15 mouse cellular contexts compared by ENCODE assay signal in the genomic region with DNA sequence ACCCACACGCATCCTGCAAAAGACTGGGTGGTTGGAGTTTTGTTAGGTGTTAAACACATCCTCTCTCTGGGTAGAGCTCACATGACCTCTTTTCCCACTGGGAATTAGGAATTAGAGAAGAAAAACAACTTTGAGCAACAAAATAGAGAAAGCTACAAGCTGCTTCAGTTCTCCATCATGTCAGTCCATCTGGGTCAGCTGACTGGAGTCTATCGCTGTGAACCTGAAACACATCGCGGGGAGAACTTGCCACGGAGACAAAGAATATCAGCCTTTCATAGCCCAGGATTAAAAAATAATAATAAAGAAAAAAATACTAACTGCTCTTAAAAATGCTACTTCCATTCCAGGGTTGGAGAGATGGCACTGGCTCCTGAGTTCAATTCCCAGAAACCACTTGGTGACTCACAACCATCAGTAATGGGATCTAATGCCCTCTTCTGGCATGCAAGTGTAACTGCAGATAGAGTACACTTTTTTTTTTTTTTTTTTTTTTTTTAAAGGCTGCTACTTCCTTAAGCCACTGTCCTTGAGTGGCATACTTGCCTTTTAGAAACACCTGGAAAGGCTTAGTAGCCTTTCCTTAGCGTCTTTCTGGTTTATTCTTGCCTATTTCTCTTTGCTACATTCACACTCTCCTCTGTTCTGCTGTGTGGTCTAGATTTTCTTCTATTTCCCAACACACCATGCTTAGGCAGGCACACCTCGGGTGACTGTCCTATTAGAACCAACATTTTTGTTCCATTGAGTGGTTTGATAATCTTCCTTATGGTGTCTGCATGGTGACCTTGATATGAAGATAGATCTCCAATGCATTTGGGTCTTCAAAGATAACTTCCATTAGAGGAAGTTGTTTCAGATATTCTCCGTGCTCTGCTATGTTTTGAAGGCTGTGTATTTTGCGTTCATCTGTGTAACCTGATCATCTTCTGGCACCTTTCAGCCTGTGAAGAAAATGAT. TPM values are rescaled to one million over a fixed set of nuclear protein-coding genes. Genes with fewer than 3 reads are reported as not detected.
DNase-seq lines count a peak whose midpoint lies in the region; ATAC-seq and TF ChIP-seq lines count a peak whose summit lies in the region.
"Had no signal": no experiment of that assay in that cellular context is flagged by ENCODE, and none has a peak within 500 bp of the region (broad histone marks: within the 10 kb centered on the region; RNA-seq: fewer than 3 reads in every experiment).

No protein-coding gene starts in this region.

- peaks cover 12% of the 10 kb centered on the region for H3K79me2 ChIP-seq in CH12.LX (replicated peaks; ENCODE audit: control insufficient read depth, extremely low read depth, insufficient read depth, poor library complexity, severe bottlenecking)

- H3K27me3 ChIP-seq in liver, embryonic 14.5 days (ENCODE audit: control insufficient read depth, insufficient read depth, low read length) = no peaks in the 10 kb centered on the region; the same call in 1 of the 2 replicates
- no peaks in the 10 kb centered on the region for H3K27me3 ChIP-seq in CH12.LX (replicated peaks)
- H3K27me3 ChIP-seq: neural tube, embryonic 15.5 days had no signal

- no peak overlapping the region for H3K9ac ChIP-seq in liver, embryonic 14.5 days (replicated peaks)
- no peak overlapping the region for H3K9ac ChIP-seq in CH12.LX (ENCODE audit: insufficient read depth, low read depth)
- H3K9ac ChIP-seq: forebrain, embryonic 13.5 days; neural tube, embryonic 15.5 days had no signal

- peaks cover 3% of the 10 kb centered on the region for H3K36me3 ChIP-seq in liver, embryonic 14.5 days (replicated peaks; ENCODE audit: control insufficient read depth, insufficient read depth, low read depth)
- H3K36me3 ChIP-seq in CH12.LX (replicated peaks in 1 of 2; ENCODE audit: control insufficient read depth in 1 of 2, insufficient read depth in 1 of 2, low read length in 1 of 2) = peaks cover 0 to 10% of the 10 kb centered on the region in 2 experiments
- H3K36me3 ChIP-seq: neural tube, embryonic 15.5 days had no signal

- in situ Hi-C loops in CH12.LX (cut with MboI; ENCODE audit: low pct_ligation_motif_present, low pct_unique_long_range_greater_than_20kb, low sequenced_read_pairs) = no loop called here

- no peak overlapping the region for H3K4me2 ChIP-seq in liver, embryonic 14.5 days (ENCODE audit: low read depth)
- no peak overlapping the region for H3K4me2 ChIP-seq in CH12.LX (ENCODE audit: insufficient read depth, low read depth, poor library complexity, severe bottlenecking)
- H3K4me2 ChIP-seq: forebrain, embryonic 13.5 days; neural tube, embryonic 15.5 days had no signal

- H3K9me3 ChIP-seq in liver, embryonic 14.5 days (ENCODE audit: control insufficient read depth, low read length) = no peaks in the 10 kb centered on the region
- no peaks in the 10 kb centered on the region for H3K9me3 ChIP-seq in CH12.LX (replicated peaks; ENCODE audit: low read length)
- H3K9me3 ChIP-seq: forebrain, embryonic 13.5 days; megakaryocyte, embryonic 14.5 days; neural tube, embryonic 15.5 days had no signal

- no peak overlapping the region for H3K27ac ChIP-seq in liver, embryonic 14.5 days
- no peak overlapping the region for H3K27ac ChIP-seq in CH12.LX (ENCODE audit: insufficient read depth, low read depth)
- H3K27ac ChIP-seq: forebrain, embryonic 13.5 days; neural tube, embryonic 15.5 days had no signal

- no peak for TF ChIP-seq EP300 in liver, embryonic 14.5 days (IDR thresholded peaks at IDR 0.05; ENCODE audit: low read depth)
- no peak for TF ChIP-seq EP300 in CH12.LX (IDR thresholded peaks at IDR 0.05; ENCODE audit: low read length)

- WGBS in liver, embryonic 14.5 days (ENCODE audit: insufficient replicate concordance) = 62% methylated on average over 9 of the region's 9 CpGs

- dilution Hi-C loops in CH12.LX (cut with MboI; ENCODE audit: extremely low pct_ligation_motif_present, extremely low pct_unique_long_range_greater_than_20kb, low sequenced_read_pairs) = no loop called here

- peak; percentile 71 for TF ChIP-seq CTCF in liver, embryonic 14.5 days (IDR thresholded peaks at IDR 0.05; ENCODE audit: low read depth)
- peak; percentile 49 to 67; a peak in 3 of 4 replicates for TF ChIP-seq CTCF in CH12.LX (conservative IDR thresholded peaks at IDR 0.05 in 1 of 2, IDR thresholded peaks at IDR 0.05 in 1 of 2; ENCODE audit: low read depth in 2 of 2, low read length in 2 of 2)

- TF ChIP-seq POLR2A in CH12.LX (IDR thresholded peaks at IDR 0.05; ENCODE audit: low read depth, low read length) = no peak

- H3K4me3 ChIP-seq in liver, embryonic 14.5 days (ENCODE audit: insufficient read depth in 1 of 2, low read depth in 2 of 2, low read length in 2 of 2) = no peak overlapping the region
- no peak overlapping the region for H3K4me3 ChIP-seq in CH12.LX (replicated peaks in 1 of 3; ENCODE audit: low read depth in 2 of 3, low read length in 2 of 3, poor library complexity in 1 of 3)
- H3K4me3 ChIP-seq: forebrain, embryonic 13.5 days; megakaryocyte, embryonic 14.5 days; neural tube, embryonic 15.5 days had no signal

- peaks cover 7 to 11% of the 10 kb centered on the region in 2 experiments for H3K4me1 ChIP-seq in liver, embryonic 14.5 days (replicated peaks; ENCODE audit: control insufficient read depth in 2 of 2, insufficient read depth in 2 of 2, low read length in 1 of 2)
- H3K4me1 ChIP-seq in CH12.LX (ENCODE audit: control insufficient read depth in 1 of 2, insufficient read depth in 2 of 2) = peaks cover 4 to 25% of the 10 kb centered on the region in 2 experiments

- peak; percentile 49 for TF ChIP-seq RAD21 in CH12.LX (IDR thresholded peaks at IDR 0.05; ENCODE audit: low read depth, low read length)

- DNase-seq in liver, embryonic 14.5 days (ENCODE audit: low read depth in 3 of 3, low spot score in 3 of 3) = no peak
- DNase-seq in liver (no peak), CH12.LX (ENCODE audit: extremely low read depth) (no peak), MN1 (ENCODE audit: low spot score) (peak; percentile 32)
- DNase-seq in frontal cortex, postnatal 25 days (ENCODE audit: low spot score in 2 of 2) = no peak
- DNase-seq in layer of hippocampus, adult 11-12 months (ENCODE audit: low spot score) = no peak
- DNase-seq in frontal cortex, postnatal 14 days (ENCODE audit: low spot score in 2 of 2) = no peak
- DNase-seq: gastrocnemius, postnatal 36 days; heart, postnatal 36 days; kidney, adult 11 months had no signal

- ATAC-seq in liver, embryonic 14.5 days (ENCODE audit: insufficient read depth) = no peak
- peak; percentile 40 for ATAC-seq in megakaryocyte progenitor cell, adult 5-6 weeks (replicated peaks; ENCODE audit: poor library complexity)
- ATAC-seq: activated CD4-positive, CD25-positive, alpha-beta regulatory T cell, adult 4 months; forebrain, embryonic 13.5 days had no signal

TF ChIP-seq in CH12.LX, 34 proteins besides CTCF, POLR2A, EP300 and RAD21:
- TF ChIP-seq SMC3 (IDR thresholded peaks at IDR 0.05; ENCODE audit: low read depth, low read length) (peak; percentile 11; the same call in 1 of the 2 replicates), ELF1 (IDR thresholded peaks at IDR 0.05; ENCODE audit: low read depth, low read length) (no peak), MAZ (IDR thresholded peaks at IDR 0.05; ENCODE audit: low read depth, low read length) (no peak), ZMIZ1 (IDR thresholded peaks at IDR 0.05; ENCODE audit: low read depth, low read length) (peak; percentile 43; the same call in 1 of the 2 replicates), GABPA (IDR thresholded peaks at IDR 0.05; ENCODE audit: insufficient replicate concordance, low read depth, low read length) (no peak), JUND (conservative IDR thresholded peaks at IDR 0.05; ENCODE audit: low read depth, low read length) (peak; percentile 37; the same call in 1 of the 2 replicates), PAX5 (IDR thresholded peaks at IDR 0.05; ENCODE audit: low read length) (no peak), NELFE (IDR thresholded peaks at IDR 0.05; ENCODE audit: low read depth, low read length) (no peak), TBP (conservative IDR thresholded peaks at IDR 0.05; ENCODE audit: low read depth, low read length) (no peak), ZC3H11A (IDR thresholded peaks at IDR 0.05; ENCODE audit: low read depth, low read length) (no peak), IRF4 (IDR thresholded peaks at IDR 0.05; ENCODE audit: low read depth, low read length) (no peak; the same call in 1 of the 2 replicates), HCFC1 (IDR thresholded peaks at IDR 0.05; ENCODE audit: low read depth, low read length) (no peak), USF2 (conservative IDR thresholded peaks at IDR 0.05; ENCODE audit: low read depth, low read length) (no peak), ZNF384 (IDR thresholded peaks at IDR 0.05; ENCODE audit: low read depth, low read length) (peak; percentile 100), RCOR1 (conservative IDR thresholded peaks at IDR 0.05; ENCODE audit: low read depth, low read length) (no peak), JUN (IDR thresholded peaks at IDR 0.05; ENCODE audit: insufficient read depth, low read depth, low read length) (no peak)

RNA-seq across cellular contexts. Expression of a gene that starts 1.9 kb away (rescaled TPM):
- 10.6 and 10.9 TPM in 2 replicates for polyA plus RNA-seq in liver, embryonic 14.5 days (2012; rRNA removed)
- polyA plus RNA-seq in liver, embryonic 14.5 days (2014; fragmentation: Nextera tagmentation; extraction: Ambion mirVana) = 11.9 and 14.4 TPM in 2 replicates
- total RNA-seq in CH12.LX (2012; rRNA removed) (20.9 and 23.9 TPM in 2 replicates), CH12.LX (2014; rRNA removed) (23.3 and 24.6 TPM in 2 replicates)
- polyA plus RNA-seq in CH12.LX (2012; ENCODE audit: insufficient read length, low read depth) = 21.2 and 22.9 TPM in 2 replicates
- total RNA-seq in megakaryocyte progenitor cell, adult 5-6 weeks (2015) = 10.0 and 14.6 TPM in 2 replicates
- 13.7 and 16.9 TPM in 2 replicates for total RNA-seq in megakaryocyte progenitor cell, adult 5-6 weeks (2017)

RNA-seq across cellular contexts. Expression of a gene that starts 46.2 kb away (rescaled TPM):
- polyA plus RNA-seq in liver, embryonic 14.5 days (2012; rRNA removed) = 57.9 and 68.4 TPM in 2 replicates
- polyA plus RNA-seq in liver, embryonic 14.5 days (2014; fragmentation: Nextera tagmentation; extraction: Ambion mirVana) = 156 and 172 TPM in 2 replicates
- total RNA-seq in CH12.LX (2012; rRNA removed) = 211 and 234 TPM in 2 replicates
- total RNA-seq in CH12.LX (2014; rRNA removed) = 307 and 312 TPM in 2 replicates
- polyA plus RNA-seq in CH12.LX (2012; ENCODE audit: insufficient read length, low read depth) = 317 and 357 TPM in 2 replicates
- total RNA-seq in megakaryocyte progenitor cell, adult 5-6 weeks (2015) = 230 and 234 TPM in 2 replicates
- total RNA-seq in megakaryocyte progenitor cell, adult 5-6 weeks (2017) = 325 and 344 TPM in 2 replicates

RNA-seq across cellular contexts. Expression of a gene that starts 54.6 kb away (rescaled TPM):
- 13.9 and 16.2 TPM in 2 replicates for polyA plus RNA-seq in liver, embryonic 14.5 days (2012; rRNA removed)
- polyA plus RNA-seq in liver, embryonic 14.5 days (2014; fragmentation: Nextera tagmentation; extraction: Ambion mirVana) = 22.7 and 24.1 TPM in 2 replicates
- total RNA-seq in CH12.LX (2012; rRNA removed) = 13.6 and 13.7 TPM in 2 replicates
- 21.6 and 22.9 TPM in 2 replicates for total RNA-seq in CH12.LX (2014; rRNA removed)
- 23.7 and 29.4 TPM in 2 replicates for polyA plus RNA-seq in CH12.LX (2012; ENCODE audit: insufficient read length, low read depth)
- 13.3 and 16.0 TPM in 2 replicates for total RNA-seq in megakaryocyte progenitor cell, adult 5-6 weeks (2015)
- total RNA-seq in megakaryocyte progenitor cell, adult 5-6 weeks (2017) = 20.2 and 41.1 TPM in 2 replicates
